Mouse (Mus musculus) C2C12 (cell line): ENCODE measurements at regions not wholly inside any gene's neighbourhood (a gene's known extent, or its start where the extent isn't known, plus 50 kb on each side); places are given as distances from the start of the nearest gene placed in this dataset.

Experiments used
- H3K27me3 ChIP-seq: one replicate; pipeline ENCODE4 v1.6.1; 2011; ENCODE audit not compliant: control insufficient read depth, insufficient read depth, insufficient read length
- H3K36me3 ChIP-seq: one replicate; pipeline ENCODE4 v1.6.1; 2011; ENCODE audit not compliant: control insufficient read depth, insufficient read depth
- H3K4me3 ChIP-seq: one replicate; pipeline ENCODE4 v1.5.1; 2011; ENCODE audit warnings: mild to moderate bottlenecking, control low read depth; ENCODE audit not compliant: poor library complexity, insufficient read depth, severe bottlenecking
- H3K79me2 ChIP-seq: one replicate; pipeline ENCODE4 v1.6.1; 2011; ENCODE audit not compliant: control insufficient read depth, insufficient read depth
- H3K79me3 ChIP-seq: one replicate; pipeline ENCODE4 v1.6.1; 2011; ENCODE audit warnings: low read depth, control low read depth
- H3ac ChIP-seq: one replicate; pipeline ENCODE3; 2011; ENCODE audit warnings: low read depth; ENCODE audit not compliant: control insufficient read depth, insufficient read length
- CEBPB ChIP-seq: IDR thresholded peaks from one replicate; pipeline ENCODE4 v1.6.1; 2011; ENCODE audit warnings: low read depth, mild to moderate bottlenecking, control low read depth, moderate library complexity
- CTCF ChIP-seq: IDR thresholded peaks from one replicate; pipeline ENCODE4 v1.5.1; 2011; ENCODE audit not compliant: control insufficient read depth, insufficient read depth, insufficient read length
- FOSL1 ChIP-seq: IDR thresholded peaks from one replicate; pipeline ENCODE4 v1.8.0; 2011; ENCODE audit warnings: mild to moderate bottlenecking, low read length; ENCODE audit not compliant: poor library complexity, insufficient read depth, severe bottlenecking
- MAX ChIP-seq: IDR thresholded peaks from one replicate; pipeline ENCODE4 v1.6.1; 2011; ENCODE audit warnings: mild to moderate bottlenecking, control low read depth
- MYOD1 ChIP-seq: IDR thresholded peaks from one replicate; pipeline ENCODE4 v1.6.1; 2011; ENCODE audit warnings: low read depth; ENCODE audit not compliant: control insufficient read depth, insufficient read length
- MYOG ChIP-seq: IDR thresholded peaks from one replicate; pipeline ENCODE4 v1.6.1; 2011; ENCODE audit not compliant: control insufficient read depth, insufficient read length; ENCODE audit errors: extremely low read depth
- USF1 ChIP-seq: IDR thresholded peaks from one replicate; pipeline ENCODE4 v1.6.1; 2011; ENCODE audit warnings: low read depth, mild to moderate bottlenecking, control low read depth, moderate library complexity

- TF ChIP-seq USF1 (no peak), CTCF (no peak), CEBPB (no peak), MAX (no peak), MYOD1 (no peak), MYOG (no peak), FOSL1 (no peak)
- no peaks in the 10 kb centered on the region for H3K27me3 ChIP-seq
- no peak overlapping the region for H3ac ChIP-seq
- no peaks in the 10 kb centered on the region for H3K79me2 ChIP-seq
- no peaks in the 10 kb centered on the region for H3K79me3 ChIP-seq
- no peaks in the 10 kb centered on the region for H3K36me3 ChIP-seq
- no peak overlapping the region for H3K4me3 ChIP-seq
Observed at GRCm38 (mm10) chr9:115545792-115546191, 235.6 kb upstream of the Stt3b start.

- Histone ChIP-seq H3K36me3 (no peaks in the 10 kb centered on the region), H3K79me2 (no peaks in the 10 kb centered on the region), H3K27me3 (no peaks in the 10 kb centered on the region), H3ac (no peak overlapping the region), H3K4me3 (no peak overlapping the region), H3K79me3 (no peaks in the 10 kb centered on the region)
- TF ChIP-seq USF1 (no peak), MYOG (no peak), MAX (no peak), CEBPB (no peak), MYOD1 (no peak), FOSL1 (no peak), CTCF (no peak)
Observed at GRCm38 (mm10) chr9:115547625-115548325, 237.6 kb upstream of the Stt3b start.

- Histone ChIP-seq H3K27me3 (no peaks in the 10 kb centered on the region), H3K36me3 (no peaks in the 10 kb centered on the region), H3K79me2 (no peaks in the 10 kb centered on the region), H3K4me3 (no peak overlapping the region), H3ac (no peak overlapping the region), H3K79me3 (no peaks in the 10 kb centered on the region)
- TF ChIP-seq USF1 (no peak), MAX (no peak), FOSL1 (no peak), CEBPB (no peak), CTCF (no peak), MYOG (no peak), MYOD1 (no peak)
Observed at GRCm38 (mm10) chr9:115548722-115549349, 238.6 kb upstream of the Stt3b start.

- Histone ChIP-seq H3K79me2 (no peaks in the 10 kb centered on the region), H3K27me3 (no peaks in the 10 kb centered on the region), H3K4me3 (no peak overlapping the region), H3ac (no peak overlapping the region), H3K79me3 (no peaks in the 10 kb centered on the region), H3K36me3 (no peaks in the 10 kb centered on the region)
- TF ChIP-seq CEBPB (no peak), CTCF (no peak), MYOG (no peak), USF1 (no peak), MYOD1 (no peak), FOSL1 (no peak), MAX (no peak)
Observed at GRCm38 (mm10) chr9:115551080-115551479, 240.9 kb upstream of the Stt3b start.

GRCm38 (mm10) chr9:115551501-115551900 is 241.3 kb upstream of the Stt3b start:
- TF ChIP-seq MYOG, result no peak
- no peak for TF ChIP-seq CTCF
- no peak for TF ChIP-seq FOSL1
- no peaks in the 10 kb centered on the region for H3K27me3 ChIP-seq
- H3ac ChIP-seq, result no peak overlapping the region
- H3K79me3 ChIP-seq, result no peaks in the 10 kb centered on the region
- no peaks in the 10 kb centered on the region for H3K36me3 ChIP-seq
- H3K4me3 ChIP-seq, result no peak overlapping the region
- no peaks in the 10 kb centered on the region for H3K79me2 ChIP-seq

- H3K36me3 ChIP-seq, result no peaks in the 10 kb centered on the region
- TF ChIP-seq MYOG (no peak), CTCF (no peak), USF1 (no peak), CEBPB (no peak), MAX (no peak), MYOD1 (no peak), FOSL1 (no peak)
- no peaks in the 10 kb centered on the region for H3K79me3 ChIP-seq
- no peak overlapping the region for H3K4me3 ChIP-seq
- H3K27me3 ChIP-seq, result no peaks in the 10 kb centered on the region
- H3ac ChIP-seq, result no peak overlapping the region
- H3K79me2 ChIP-seq, result no peaks in the 10 kb centered on the region
Observed at GRCm38 (mm10) chr9:115558131-115558530, 247.9 kb upstream of the Stt3b start.
